Mouse (Mus musculus) G1E (cell line): ENCODE data around the gene Il1r2. TPM values are rescaled to one million over a fixed set of nuclear protein-coding genes. Genes with fewer than 3 reads are reported as not detected.

Experiments
- ATAC-seq: 2 replicates; pipeline ENCODE4 v1.8.0; 2016; ENCODE audit warnings: mild to moderate bottlenecking; ENCODE audit not compliant: insufficient number of reproducible peaks, poor library complexity, low FRiP score, severe bottlenecking; ENCODE audit errors: extremely low read depth
- DNase-seq: peaks from one replicate; pipeline ENCODE4 v3.0.0; 2012; ENCODE audit warnings: low spot score
- H3K27me3 ChIP-seq: 2 replicates; pipeline ENCODE4 v1.6.1; 2012; ENCODE audit warnings: mild to moderate bottlenecking, low read length, inconsistent platforms; ENCODE audit not compliant: insufficient read depth
- H3K36me3 ChIP-seq: replicated peaks from 2 replicates; pipeline ENCODE3; 2012; ENCODE audit warnings: mild to moderate bottlenecking, inconsistent platforms
- H3K4me1 ChIP-seq: 2 replicates; pipeline ENCODE4 v1.6.1; 2012; ENCODE audit warnings: low read depth, low read length, inconsistent platforms, mixed read lengths; ENCODE audit not compliant: insufficient read depth
- H3K4me3 ChIP-seq: 2 replicates; pipeline ENCODE4 v1.5.1; 2012; ENCODE audit warnings: low read depth, mild to moderate bottlenecking, inconsistent platforms, low read length, moderate library complexity, mixed read lengths
- H3K9me3 ChIP-seq: replicated peaks from 2 replicates; pipeline ENCODE4 v1.6.1; 2012; ENCODE audit warnings: inconsistent platforms
- CTCF ChIP-seq: IDR thresholded peaks from 2 replicates; pipeline ENCODE4 v1.5.1; 2012; ENCODE audit warnings: low read depth, low read length, inconsistent platforms, mixed read lengths
- GATA1 ChIP-seq: IDR thresholded peaks from 2 replicates; pipeline ENCODE4 v1.6.1; 2012; ENCODE audit warnings: borderline replicate concordance, low read length, inconsistent platforms, mixed read lengths
- GATA2 ChIP-seq: IDR thresholded peaks from 2 replicates; pipeline ENCODE4 v1.6.1; 2012; ENCODE audit warnings: low read depth, low read length, inconsistent platforms, borderline replicate concordance
- POLR2AphosphoS5 ChIP-seq: IDR thresholded peaks from 2 replicates; pipeline ENCODE4 v1.6.1; 2012; ENCODE audit warnings: low read depth, low read length, inconsistent platforms; ENCODE audit not compliant: insufficient replicate concordance
- TAL1 ChIP-seq: conservative IDR thresholded peaks from 2 replicates; pipeline ENCODE4 v1.6.1; 2012; ENCODE audit warnings: low read depth, low read length, inconsistent platforms, mixed read lengths
- polyA plus RNA-seq: library from polyadenylated mRNA; stranded (reverse); fragments of >175 nt; gene quantifications from 2 replicates; pipeline ENCODE4 v1.2.3, GENCODE M21; 2012
- total RNA-seq, 2 experiments: library from RNA; stranded (forward) in 1 of 2; stranded (reverse) in 1 of 2; fragments of 200-1000 nt in 1 of 2; fragments of >200 nt in 1 of 2; fragmentation: Nextera tagmentation in 1 of 2; gene quantifications; 2 replicates each; pipeline ENCODE4 v1.2.3; 2014 to 2017

Il1r2 gene
- total RNA-seq (2014; fragmentation: Nextera tagmentation) (not detected in 2 replicates), total RNA-seq (2017) (0.49 TPM in 1 of 2 replicates, not detected in the other), polyA plus RNA-seq (not detected in 2 replicates)

DNA sequence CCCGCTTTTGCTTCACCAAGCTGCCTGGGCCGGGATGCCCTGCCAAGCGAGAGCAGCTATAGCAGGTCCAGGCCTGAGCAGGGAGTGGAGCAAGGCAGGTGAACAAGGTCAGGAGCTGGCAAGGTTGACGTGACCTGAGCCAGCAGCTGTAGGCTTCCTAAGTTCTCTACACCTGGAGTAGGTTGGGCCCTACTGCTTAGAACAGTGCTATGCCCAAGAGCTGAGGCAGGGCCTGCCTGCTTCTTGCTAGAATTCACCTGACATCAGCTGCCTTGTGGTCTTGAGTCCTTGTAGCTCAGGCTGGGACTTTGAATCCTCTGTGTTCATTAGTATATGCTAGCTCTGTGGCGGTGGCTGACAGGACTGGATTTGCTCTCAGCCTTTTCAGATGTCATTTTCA, at the start of gene Il1r2:
Il1r2 (plus strand) TSS at position 301 of the 400 bp plus-strand sequence.
- TF ChIP-seq TAL1 (no peak), CTCF (no peak), GATA1 (no peak), POLR2AphosphoS5 (no peak), GATA2 (no peak)
- no peak within 1 kb of the TSS for H3K4me3 ChIP-seq
- no peak for ATAC-seq

GRCm38 (mm10) chr1:40024554-40025320, 49.1 kb upstream of the Il1r2 start:
- Histone ChIP-seq H3K9me3 (no peaks in the 10 kb centered on the region), H3K36me3 (no peaks in the 10 kb centered on the region)
- TF ChIP-seq GATA1 (no peak), TAL1 (no peak), POLR2AphosphoS5 (no peak)

More for the DNA sequence above, at the start of gene Il1r2:
- Histone ChIP-seq H3K36me3 (no peaks in the 10 kb centered on the region), H3K9me3 (no peaks in the 10 kb centered on the region), H3K27me3 (peaks cover 4% of the 10 kb centered on the region; the same call in 1 of the 2 replicates), H3K4me1 (no peaks in the 10 kb centered on the region)
- DNase-seq: no peak

GRCm38 (mm10) chr1:40025416-40025815, 48.5 kb upstream of the Il1r2 start:
- no peaks in the 10 kb centered on the region for H3K9me3 ChIP-seq
- no peaks in the 10 kb centered on the region for H3K36me3 ChIP-seq
- DNase-seq (no peak), ATAC-seq (no peak)
- H3K4me3 ChIP-seq: no peak overlapping the region
- no peak for TF ChIP-seq GATA1
- no peak for TF ChIP-seq TAL1
- TF ChIP-seq POLR2AphosphoS5: no peak
- no peaks in the 10 kb centered on the region for H3K4me1 ChIP-seq
- H3K27me3 ChIP-seq: peaks cover 6% of the 10 kb centered on the region; the same call in 1 of the 2 replicates

More at GRCm38 (mm10) chr1:40024554-40025320, 49.1 kb upstream of the Il1r2 start:
- no peaks in the 10 kb centered on the region for H3K4me1 ChIP-seq
- H3K4me3 ChIP-seq: no peak overlapping the region
- H3K27me3 ChIP-seq: peaks cover 6% of the 10 kb centered on the region; the same call in 1 of the 2 replicates
- DNase-seq (no peak), ATAC-seq (no peak)

GRCm38 (mm10) chr1:40027116-40027620, 46.7 kb upstream of the Il1r2 start:
- H3K9me3 ChIP-seq: no peaks in the 10 kb centered on the region
- no peaks in the 10 kb centered on the region for H3K4me1 ChIP-seq
- no peak for ATAC-seq
- H3K27me3 ChIP-seq: peaks cover 6% of the 10 kb centered on the region; the same call in 1 of the 2 replicates
- no peak overlapping the region for H3K4me3 ChIP-seq
- DNase-seq: no peak
- no peak for TF ChIP-seq CTCF
- no peaks in the 10 kb centered on the region for H3K36me3 ChIP-seq

DNA sequence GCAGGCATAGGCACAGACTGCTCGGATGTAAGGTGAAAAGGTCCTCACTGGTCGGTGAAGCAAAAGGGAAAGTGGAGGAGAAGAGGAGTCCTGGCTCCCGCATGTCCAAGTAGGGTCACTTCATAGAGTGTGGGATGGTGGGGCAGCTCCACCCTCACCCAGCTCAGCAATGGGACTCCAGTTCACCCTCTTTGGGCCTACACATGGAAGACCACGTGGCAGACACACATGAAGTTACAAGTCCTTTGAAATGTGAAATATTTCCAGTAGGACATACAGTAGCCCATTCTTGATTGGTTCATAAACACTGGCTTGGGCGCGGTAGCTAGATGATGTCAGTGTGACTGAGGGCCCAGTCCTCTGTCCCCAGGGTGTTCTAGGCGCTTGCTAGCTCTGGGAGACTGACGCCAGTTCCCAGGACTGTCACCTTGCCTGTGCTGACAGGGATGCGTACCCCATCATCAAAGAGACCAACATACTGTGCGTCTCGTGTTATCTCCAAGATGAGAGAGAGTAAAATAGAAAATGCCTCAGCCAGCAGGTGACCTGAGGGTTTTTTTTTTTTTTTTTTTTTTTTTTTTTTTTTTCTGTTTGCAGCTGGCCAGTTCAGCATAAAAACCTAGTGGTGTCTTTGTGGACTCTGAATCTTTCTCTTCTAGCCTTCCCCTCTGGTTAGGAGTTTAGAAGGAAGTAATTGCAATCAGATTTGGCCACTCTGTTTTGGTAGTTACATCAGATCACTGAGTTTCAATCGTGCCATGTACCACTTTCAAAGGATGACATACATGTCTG, 45.5 kb upstream of the Il1r2 start:
- Histone ChIP-seq H3K4me1 (no peaks in the 10 kb centered on the region), H3K9me3 (no peaks in the 10 kb centered on the region), H3K27me3 (peaks cover 6% of the 10 kb centered on the region; the same call in 1 of the 2 replicates), H3K36me3 (no peaks in the 10 kb centered on the region), H3K4me3 (no peak overlapping the region)
- no peak for TF ChIP-seq POLR2AphosphoS5
- no peak for ATAC-seq
- no peak for DNase-seq

DNA sequence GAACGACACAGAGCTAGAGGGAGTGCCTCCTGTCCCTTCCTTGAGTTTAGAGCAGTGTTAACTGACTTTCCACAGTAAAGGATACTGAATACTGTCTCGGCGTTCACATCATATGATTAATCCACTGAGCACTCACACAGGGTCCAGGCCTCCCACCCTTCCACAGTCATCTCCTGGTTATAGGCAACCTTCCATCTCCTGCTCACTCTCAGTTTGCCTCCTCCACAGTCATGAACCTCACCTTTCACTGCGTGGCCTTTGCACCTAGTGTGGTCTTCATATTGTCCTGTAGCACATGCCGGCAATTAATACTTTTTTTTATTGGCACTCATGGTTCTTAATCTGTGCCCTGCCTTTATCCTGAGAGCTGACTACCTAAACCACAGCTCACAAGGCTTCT, 44.3 kb upstream of the Il1r2 start:
- TF ChIP-seq TAL1 (no peak), CTCF (no peak), GATA1 (no peak), GATA2 (no peak), POLR2AphosphoS5 (no peak)
- peaks cover 4% of the 10 kb centered on the region; the same call in 1 of the 2 replicates for H3K27me3 ChIP-seq
- no peak overlapping the region for H3K4me3 ChIP-seq
- H3K9me3 ChIP-seq: no peaks in the 10 kb centered on the region
- ATAC-seq: no peak
- DNase-seq: no peak
- H3K4me1 ChIP-seq: no peaks in the 10 kb centered on the region
- no peaks in the 10 kb centered on the region for H3K36me3 ChIP-seq
